Mouse (Mus musculus) lung, embryonic 14.5 days (tissue): Measurements from ENCODE around the gene Dnaja3. TPM values are rescaled to one million over a fixed set of nuclear protein-coding genes. Genes with fewer than 3 reads are reported as not detected.

Source experiments
- ATAC-seq: fragments of 200-750 bp; cut with Nextera tagmentation; 2 replicates; pipeline ENCODE4 v1.8.0; 2017; ENCODE audit warnings: mild to moderate bottlenecking, moderate TSS enrichment, moderate library complexity; ENCODE audit not compliant: insufficient read depth
- DNase-seq: peaks from one replicate; pipeline ENCODE4 v3.0.0-alpha.2; 2015
- H3K27ac ChIP-seq: fragments of 300-500 bp; sonication (generic); 2 replicates; pipeline ENCODE4 v1.5.1; 2014; ENCODE audit warnings: low read depth, mild to moderate bottlenecking, moderate library complexity
- H3K27me3 ChIP-seq: fragments of 300-500 bp; sonication (generic); 2 replicates; pipeline ENCODE4 v1.6.1; 2014; ENCODE audit warnings: low read length, control low read depth; ENCODE audit not compliant: insufficient read depth
- H3K36me3 ChIP-seq: fragments of 300-500 bp; sonication (generic); 2 replicates; pipeline ENCODE4 v1.6.1; 2014; ENCODE audit warnings: control low read depth; ENCODE audit not compliant: insufficient read depth
- H3K4me1 ChIP-seq: fragments of 300-500 bp; sonication (generic); 2 replicates; pipeline ENCODE4 v1.6.1; 2014; ENCODE audit warnings: antibody characterized with exemption, control low read depth; ENCODE audit not compliant: insufficient read depth
- H3K4me2 ChIP-seq: fragments of 300-500 bp; sonication (generic); 2 replicates; pipeline ENCODE4 v1.6.1; 2014; ENCODE audit warnings: mild to moderate bottlenecking
- H3K4me3 ChIP-seq: fragments of 300-500 bp; sonication (generic); 2 replicates; pipeline ENCODE4 v1.5.1; 2014; ENCODE audit warnings: low read depth, low read length
- H3K9ac ChIP-seq: fragments of 300-500 bp; sonication (generic); 2 replicates; pipeline ENCODE4 v1.6.1; 2014
- H3K9me3 ChIP-seq: fragments of 300-500 bp; sonication (generic); 2 replicates; pipeline ENCODE4 v1.6.1; 2016; ENCODE audit warnings: low read depth, low read length, control low read depth
- CTCF ChIP-seq: IDR thresholded peaks from 2 replicates; pipeline ENCODE4 v1.5.1; 2016; ENCODE audit warnings: antibody characterized with exemption, low read depth
- WGBS: fragments of 180-500 bp; shearing (Covaris S2); extraction: QIAGEN DNeasy Blood & Tissue Kit; methylation state at CpG from one replicate; pipeline ENCODE4 v1.1.7; 2014; 5-methylcytosine and 5-hydroxymethylcytosine counted together
- polyA plus RNA-seq: library from polyadenylated mRNA; unstranded; fragments of >200 nt; fragmentation: Nextera tagmentation; extraction: Ambion mirVana; gene quantifications from 2 replicates; pipeline ENCODE4 v1.2.1, GENCODE M21; 2014

The Dnaja3 gene
- polyA plus RNA-seq, 1 experiment from 2014 or later, result 59.3 TPM

DNA sequence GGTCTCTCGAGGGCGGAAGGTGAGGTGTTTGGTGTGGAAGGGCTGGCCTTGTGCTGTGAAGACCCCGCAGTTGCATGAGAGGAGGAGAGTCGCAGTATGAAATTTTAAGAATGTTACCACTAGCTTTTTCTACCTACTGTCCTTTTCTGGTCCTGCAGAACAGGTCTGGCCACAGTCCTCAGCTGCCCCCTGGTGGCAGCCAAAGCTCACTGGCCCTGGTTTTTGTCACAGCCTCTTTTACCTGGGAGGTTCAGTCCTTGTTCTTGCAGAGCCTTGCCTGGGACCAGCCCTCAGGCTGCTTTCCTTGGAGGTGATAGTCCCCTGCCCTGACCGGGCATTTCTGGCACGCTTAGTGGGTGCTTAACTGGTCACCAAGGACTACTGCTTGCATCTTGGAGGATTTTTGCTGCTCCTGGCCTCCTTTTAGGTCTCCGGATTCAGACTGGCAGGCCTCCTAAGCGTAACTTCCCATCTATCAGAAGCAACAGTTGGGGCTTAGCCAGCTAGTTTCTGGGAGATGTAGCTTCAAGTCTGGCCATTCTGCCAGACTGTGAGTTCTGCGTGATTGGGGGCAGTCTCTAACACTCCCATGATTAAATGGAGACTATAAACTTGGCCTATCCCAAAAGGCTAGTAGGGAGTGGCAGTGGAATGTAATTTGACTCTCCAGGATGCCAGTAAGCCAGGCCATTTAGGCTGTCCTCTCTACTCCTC is 31.8 kb upstream of the Dnaja3 start:
- ATAC-seq (peak; percentile 38; the same call in 1 of the 2 replicates), DNase-seq (peak; percentile 94)
- peaks cover 40% of the 10 kb centered on the region for H3K36me3 ChIP-seq
- no peak overlapping the region for H3K4me2 ChIP-seq
- H3K9ac ChIP-seq, result no peak overlapping the region
- 35% methylated on average over 9 of the region's 9 CpGs for WGBS
- no peak overlapping the region for H3K4me3 ChIP-seq
- no peaks in the 10 kb centered on the region for H3K9me3 ChIP-seq
- TF ChIP-seq CTCF, result peak; percentile 99
- peaks cover 41% of the 10 kb centered on the region for H3K4me1 ChIP-seq
- H3K27me3 ChIP-seq, result no peaks in the 10 kb centered on the region
- H3K27ac ChIP-seq, result no peak overlapping the region

DNA sequence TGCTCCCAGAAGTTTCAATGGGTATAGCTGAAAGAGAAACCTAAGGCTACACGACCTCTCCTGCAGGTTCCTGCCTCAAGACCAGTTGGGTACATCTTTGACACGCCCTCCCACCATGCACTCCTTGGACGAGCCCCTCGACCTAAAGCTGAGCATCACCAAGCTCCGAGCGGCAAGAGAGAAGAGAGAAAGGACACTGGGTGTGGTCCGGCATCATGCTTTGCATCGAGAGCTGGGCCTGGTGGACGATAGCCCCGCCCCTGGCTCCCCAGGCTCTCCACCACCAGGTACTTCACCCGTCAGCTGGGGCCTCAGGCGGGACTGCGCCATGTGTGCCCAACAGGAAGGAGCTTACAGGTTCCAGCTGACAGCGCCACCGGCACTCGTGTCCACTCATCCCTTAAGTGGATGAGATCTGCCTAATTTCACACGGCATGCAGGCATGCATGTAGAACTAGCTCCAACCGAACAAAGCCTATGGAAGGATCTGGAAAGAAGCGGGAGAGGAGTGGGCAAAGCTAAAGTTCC is 31.2 kb upstream of the Dnaja3 start:
- no peak overlapping the region for H3K27ac ChIP-seq
- H3K4me3 ChIP-seq, result no peak overlapping the region
- no peak overlapping the region for H3K9ac ChIP-seq
- peaks cover 46% of the 10 kb centered on the region for H3K36me3 ChIP-seq
- 80% methylated on average over 19 of the region's 19 CpGs for WGBS
- H3K4me1 ChIP-seq, result peaks cover 35% of the 10 kb centered on the region
- H3K9me3 ChIP-seq, result no peaks in the 10 kb centered on the region
- no peak for TF ChIP-seq CTCF
- DNase-seq, result no peak
- ATAC-seq, result 0 out of 2 replicates have a peak, but pooled peaks have one; percentile 6
- H3K27me3 ChIP-seq, result no peaks in the 10 kb centered on the region
- H3K4me2 ChIP-seq, result no peak overlapping the region

DNA sequence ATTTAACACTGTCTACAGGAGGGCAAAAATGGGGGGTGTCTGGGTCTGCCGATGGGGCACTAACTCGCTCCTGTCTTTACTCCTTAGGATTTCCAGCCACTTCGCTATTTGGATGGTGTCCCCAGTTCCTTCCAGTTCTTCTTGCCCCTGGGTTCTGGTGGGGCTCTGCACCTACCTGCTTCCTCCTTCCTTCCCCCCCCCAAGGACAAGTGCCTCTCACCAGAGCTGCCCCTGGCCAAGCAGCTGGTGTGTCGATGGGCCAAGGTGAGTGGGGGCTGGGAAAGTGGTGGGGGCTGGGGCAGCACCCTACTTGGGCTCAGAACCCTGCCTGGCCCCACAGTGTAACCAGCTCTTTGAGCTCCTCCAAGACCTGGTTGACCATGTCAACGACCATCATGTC is 28.6 kb upstream of the Dnaja3 start:
- Histone ChIP-seq H3K36me3 (peaks cover 72% of the 10 kb centered on the region), H3K27me3 (no peaks in the 10 kb centered on the region), H3K4me1 (peaks cover 9% of the 10 kb centered on the region), H3K4me3 (no peak overlapping the region), H3K9ac (no peak overlapping the region), H3K9me3 (no peaks in the 10 kb centered on the region), H3K4me2 (no peak overlapping the region), H3K27ac (no peak overlapping the region)
- TF ChIP-seq CTCF, result no peak
- whole genome bisulfite sequencing, result 86% methylated on average over 5 of the region's 5 CpGs
- no peak for DNase-seq
- ATAC-seq, result no peak

DNA sequence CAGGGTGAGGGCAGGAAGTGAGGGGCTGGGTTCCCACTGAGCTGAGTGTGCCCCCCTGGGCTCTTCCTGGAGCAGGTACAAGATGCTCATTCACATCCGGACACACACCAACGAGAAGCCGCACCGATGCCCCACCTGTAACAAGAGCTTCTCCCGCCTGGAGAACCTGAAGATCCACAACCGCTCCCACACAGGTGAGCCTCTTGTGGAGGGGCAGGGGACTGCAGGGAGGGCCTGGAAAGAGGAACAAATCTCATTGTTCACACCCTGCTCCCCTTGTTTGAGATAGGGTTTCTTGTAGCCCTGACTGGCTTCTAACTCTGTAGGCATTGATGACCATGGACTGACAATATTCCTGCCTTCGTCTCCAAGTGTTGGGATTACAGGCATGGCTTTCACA is 28.1 kb upstream of the Dnaja3 start:
- no peak overlapping the region for H3K9ac ChIP-seq
- H3K4me1 ChIP-seq, result peaks cover 5% of the 10 kb centered on the region
- H3K9me3 ChIP-seq, result no peaks in the 10 kb centered on the region
- peak; percentile 37 for TF ChIP-seq CTCF
- H3K4me2 ChIP-seq, result no peak overlapping the region
- no peak for ATAC-seq
- H3K4me3 ChIP-seq, result no peak overlapping the region
- H3K27ac ChIP-seq, result no peak overlapping the region
- DNase-seq, result no peak
- peaks cover 76% of the 10 kb centered on the region for H3K36me3 ChIP-seq
- WGBS, result 91% methylated on average over 7 of the region's 7 CpGs
- H3K27me3 ChIP-seq, result no peaks in the 10 kb centered on the region

DNA sequence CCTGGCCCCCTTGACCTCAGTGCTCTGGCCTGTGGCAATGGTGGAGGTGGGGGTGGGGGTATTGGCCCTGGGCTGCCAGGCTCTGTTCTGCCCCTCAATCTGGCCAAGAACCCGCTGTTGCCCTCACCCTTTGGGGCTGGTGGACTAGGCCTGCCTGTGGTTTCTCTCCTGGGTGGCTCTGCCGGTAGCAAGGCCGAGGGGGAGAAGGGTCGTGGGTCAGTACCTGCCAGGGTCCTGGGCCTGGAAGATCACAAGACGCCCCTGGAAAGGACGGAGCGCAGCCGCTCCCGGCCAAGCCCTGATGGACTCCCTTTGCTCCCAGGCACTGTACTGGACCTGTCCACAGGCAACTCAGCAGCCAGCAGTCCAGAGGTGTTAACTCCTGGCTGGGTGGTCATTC is 26.1 kb upstream of the Dnaja3 start:
- 94% methylated on average over 9 of the region's 9 CpGs for WGBS
- Histone ChIP-seq H3K9ac (no peak overlapping the region), H3K4me3 (no peak overlapping the region), H3K4me2 (no peak overlapping the region), H3K27me3 (no peaks in the 10 kb centered on the region), H3K4me1 (no peaks in the 10 kb centered on the region), H3K36me3 (peaks cover 92% of the 10 kb centered on the region), H3K27ac (no peak overlapping the region), H3K9me3 (no peaks in the 10 kb centered on the region)
- no peak for TF ChIP-seq CTCF
- ATAC-seq (peak; percentile 47; the same call in 1 of the 2 replicates), DNase-seq (no peak)

DNA sequence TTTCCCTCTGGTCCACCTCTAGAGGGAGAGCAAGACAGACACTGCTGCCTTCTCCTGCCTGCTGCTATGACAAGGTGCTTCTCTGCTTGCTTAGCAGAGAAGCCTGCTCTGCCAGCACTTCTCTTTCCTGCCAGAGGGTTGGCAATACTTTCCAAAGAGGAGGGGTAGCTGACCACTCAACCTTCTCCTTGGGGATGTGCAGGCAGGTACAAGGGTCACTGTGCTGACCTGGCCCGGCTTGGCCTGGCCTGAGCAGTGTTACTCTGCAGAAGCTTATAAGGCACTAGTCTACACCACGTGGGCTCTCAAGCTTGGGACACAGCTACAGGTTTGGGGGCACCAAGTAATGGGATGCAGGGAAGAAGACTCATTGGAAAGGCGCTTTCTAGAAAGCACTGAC is 25.1 kb upstream of the Dnaja3 start:
- TF ChIP-seq CTCF, result no peak
- H3K9ac ChIP-seq, result no peak overlapping the region
- H3K9me3 ChIP-seq, result no peaks in the 10 kb centered on the region
- H3K27ac ChIP-seq, result no peak overlapping the region
- H3K4me3 ChIP-seq, result no peak overlapping the region
- no peaks in the 10 kb centered on the region for H3K4me1 ChIP-seq
- ATAC-seq (no peak), DNase-seq (no peak)
- H3K27me3 ChIP-seq, result no peaks in the 10 kb centered on the region
- peaks cover 88% of the 10 kb centered on the region for H3K36me3 ChIP-seq
- H3K4me2 ChIP-seq, result no peak overlapping the region
- WGBS, result 93% methylated on average over 3 of the region's 3 CpGs

DNA sequence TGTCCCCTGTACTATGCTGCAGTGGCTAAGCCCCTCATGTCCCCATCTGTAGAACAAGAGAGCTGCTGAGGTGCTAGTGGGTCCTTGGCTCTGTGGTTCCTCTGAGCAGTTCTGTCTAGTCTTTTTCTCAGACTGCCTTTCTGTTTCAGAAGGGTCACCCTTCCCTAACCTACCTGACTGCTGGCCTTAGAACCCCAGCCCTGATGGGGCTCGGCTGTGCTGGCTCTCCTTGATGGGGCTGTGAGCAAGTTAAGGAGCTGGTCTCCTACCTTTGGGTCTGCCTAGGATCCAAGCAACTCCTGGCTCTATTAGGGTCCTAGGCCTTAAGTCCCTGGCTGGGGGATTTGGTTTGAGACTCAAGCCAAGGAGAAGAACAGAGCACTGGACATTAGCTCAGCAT is 24.5 kb upstream of the Dnaja3 start:
- Histone ChIP-seq H3K4me2 (no peak overlapping the region), H3K9me3 (no peaks in the 10 kb centered on the region), H3K27me3 (no peaks in the 10 kb centered on the region), H3K4me3 (no peak overlapping the region), H3K9ac (no peak overlapping the region), H3K4me1 (no peaks in the 10 kb centered on the region), H3K36me3 (peaks cover 85% of the 10 kb centered on the region), H3K27ac (no peak overlapping the region)
- TF ChIP-seq CTCF, result no peak
- ATAC-seq (no peak), DNase-seq (no peak)
- WGBS, result 82% methylated on average over 1 of the region's 1 CpGs
